Mouse (Mus musculus): ENCODE results near the gene Kif26a. TPM values are rescaled to one million over a fixed set of nuclear protein-coding genes. Genes with fewer than 3 reads are reported as not detected.

Kif26a gene
- polyA plus RNA-seq, 1 experiment from 2014 or later = 5.1 TPM

GRCm38 (mm10) chr12:112154476-112154875, 8.5 kb downstream of the Kif26a start:
- ATAC-seq (ENCODE audit: low FRiP score) = no peak
- Histone ChIP-seq H3K4me3 (no peak overlapping the region), H3K9ac (no peak overlapping the region), H3K4me2 (replicated peaks) (no peak overlapping the region), H3K27me3 (peaks cover 49% of the 10 kb centered on the region), H3K27ac (no peak overlapping the region), H3K9me3 (replicated peaks) (no peaks in the 10 kb centered on the region), H3K4me1 (peaks cover 63% of the 10 kb centered on the region), H3K36me3 (no peaks in the 10 kb centered on the region; the same call in 1 of the 2 replicates)
- WGBS = 47% methylated on average over 5 of the region's 5 CpGs

GRCm38 (mm10) chr12:112155218-112156051, 9.4 kb downstream of the Kif26a start:
- WGBS = 31% methylated on average over 16 of the region's 16 CpGs
- Histone ChIP-seq H3K9me3 (replicated peaks) (no peaks in the 10 kb centered on the region), H3K4me1 (peaks cover 55% of the 10 kb centered on the region), H3K27ac (peak overlapping the region; percentile 35; the same call in 1 of the 2 replicates), H3K27me3 (peaks cover 53% of the 10 kb centered on the region), H3K36me3 (no peaks in the 10 kb centered on the region; the same call in 1 of the 2 replicates), H3K9ac (no peak overlapping the region), H3K4me2 (replicated peaks) (no peak overlapping the region), H3K4me3 (no peak overlapping the region)
- ATAC-seq (ENCODE audit: low FRiP score) = peak; percentile 67

GRCm38 (mm10) chr12:112156804-112157203, 10.8 kb downstream of the Kif26a start:
- Histone ChIP-seq H3K27me3 (peaks cover 59% of the 10 kb centered on the region), H3K36me3 (no peaks in the 10 kb centered on the region; the same call in 1 of the 2 replicates), H3K4me1 (peaks cover 53% of the 10 kb centered on the region)

GRCm38 (mm10) chr12:112158246-112158645, 12.2 kb downstream of the Kif26a start:
- no peaks in the 10 kb centered on the region for H3K9me3 ChIP-seq (replicated peaks)
- H3K4me3 ChIP-seq = no peak overlapping the region
- no peaks in the 10 kb centered on the region; the same call in 1 of the 2 replicates for H3K36me3 ChIP-seq
- H3K4me2 ChIP-seq (replicated peaks) = no peak overlapping the region
- ATAC-seq (ENCODE audit: low FRiP score) = no peak
- H3K27ac ChIP-seq = no peak overlapping the region
- H3K9ac ChIP-seq = no peak overlapping the region
- peaks cover 60% of the 10 kb centered on the region for H3K4me1 ChIP-seq
- H3K27me3 ChIP-seq = peaks cover 53% of the 10 kb centered on the region
- WGBS = 70% methylated on average over 8 of the region's 8 CpGs

More at GRCm38 (mm10) chr12:112156804-112157203, 10.8 kb downstream of the Kif26a start:
- Histone ChIP-seq H3K9me3 (replicated peaks) (no peaks in the 10 kb centered on the region), H3K4me2 (replicated peaks) (no peak overlapping the region), H3K9ac (no peak overlapping the region), H3K4me3 (no peak overlapping the region), H3K27ac (no peak overlapping the region)
- no peak for ATAC-seq (ENCODE audit: low FRiP score)
- WGBS = 52% methylated on average over 6 of the region's 6 CpGs

- Histone ChIP-seq H3K4me1 (peaks cover 60% of the 10 kb centered on the region), H3K36me3 (no peaks in the 10 kb centered on the region; the same call in 1 of the 2 replicates), H3K9ac (no peak overlapping the region), H3K27ac (no peak overlapping the region), H3K4me2 (replicated peaks) (no peak overlapping the region), H3K9me3 (replicated peaks) (no peaks in the 10 kb centered on the region), H3K4me3 (no peak overlapping the region), H3K27me3 (peaks cover 48% of the 10 kb centered on the region)
- ATAC-seq (ENCODE audit: low FRiP score) = no peak
Observed at GRCm38 (mm10) chr12:112158784-112159183, 12.8 kb downstream of the Kif26a start.

- H3K4me1 ChIP-seq = peaks cover 62% of the 10 kb centered on the region
- no peaks in the 10 kb centered on the region for H3K9me3 ChIP-seq (replicated peaks)
- no peak overlapping the region; the same call in 1 of the 2 replicates for H3K4me2 ChIP-seq (replicated peaks)
- peak overlapping the region; percentile 24; the same call in 1 of the 2 replicates for H3K9ac ChIP-seq
- H3K36me3 ChIP-seq = no peaks in the 10 kb centered on the region
- no peak overlapping the region for H3K4me3 ChIP-seq
- H3K27ac ChIP-seq = peak overlapping the region; percentile 76
- peaks cover 25% of the 10 kb centered on the region for H3K27me3 ChIP-seq
- peak; percentile 82 for ATAC-seq (ENCODE audit: low FRiP score)
- 21% methylated on average over 16 of the region's 16 CpGs for WGBS
Observed at GRCm38 (mm10) chr12:112163981-112164839, 18.2 kb downstream of the Kif26a start.

GRCm38 (mm10) chr12:112164840-112165219, 18.8 kb downstream of the Kif26a start:
- no peaks in the 10 kb centered on the region for H3K36me3 ChIP-seq
- peaks cover 68% of the 10 kb centered on the region for H3K4me1 ChIP-seq
- H3K9ac ChIP-seq = no peak overlapping the region
- peaks cover 20% of the 10 kb centered on the region for H3K27me3 ChIP-seq
- H3K4me2 ChIP-seq (replicated peaks) = no peak overlapping the region; the same call in 1 of the 2 replicates
- H3K9me3 ChIP-seq (replicated peaks) = no peaks in the 10 kb centered on the region
- H3K4me3 ChIP-seq = no peak overlapping the region
- no peak for ATAC-seq (ENCODE audit: low FRiP score)
- 71% methylated on average over 6 of the region's 6 CpGs for WGBS
- peak overlapping the region; percentile 76 for H3K27ac ChIP-seq

GRCm38 (mm10) chr12:112169240-112169639, 23.2 kb downstream of the Kif26a start:
- Histone ChIP-seq H3K27ac (no peak overlapping the region), H3K9ac (no peak overlapping the region), H3K27me3 (0 out of 2 replicates have a peak, but pooled peaks cover 4% of the 10 kb centered on the region), H3K4me2 (replicated peaks) (no peak overlapping the region), H3K36me3 (peaks cover 5% of the 10 kb centered on the region; the same call in 1 of the 2 replicates), H3K9me3 (replicated peaks) (no peaks in the 10 kb centered on the region), H3K4me1 (peaks cover 64% of the 10 kb centered on the region), H3K4me3 (no peak overlapping the region)
- 63% methylated on average over 5 of the region's 5 CpGs for WGBS
- no peak for ATAC-seq (ENCODE audit: low FRiP score)

GRCm38 (mm10) chr12:112170671-112171574, 24.9 kb downstream of the Kif26a start:
- H3K9ac ChIP-seq = peak overlapping the region; percentile 4; the same call in 1 of the 2 replicates
- H3K4me1 ChIP-seq = peaks cover 51% of the 10 kb centered on the region

GRCm38 (mm10) chr12:112171657-112172056, 25.6 kb downstream of the Kif26a start:
- no peak overlapping the region for H3K4me3 ChIP-seq
- 0 out of 2 replicates have a peak, but pooled peaks cover 6% of the 10 kb centered on the region for H3K27me3 ChIP-seq
- H3K27ac ChIP-seq = peak overlapping the region; percentile 83
- H3K36me3 ChIP-seq = peaks cover 23% of the 10 kb centered on the region
- WGBS = 85% methylated on average over 1 of the region's 1 CpGs
- H3K9me3 ChIP-seq (replicated peaks) = no peaks in the 10 kb centered on the region
- H3K9ac ChIP-seq = peak overlapping the region; percentile 4; the same call in 1 of the 2 replicates
- peaks cover 49% of the 10 kb centered on the region for H3K4me1 ChIP-seq
- H3K4me2 ChIP-seq (replicated peaks) = peak overlapping the region; percentile 34; the same call in 1 of the 2 replicates
- ATAC-seq (ENCODE audit: low FRiP score) = 0 out of 2 replicates have a peak, but pooled peaks have one; percentile 20

More at GRCm38 (mm10) chr12:112170671-112171574, 24.9 kb downstream of the Kif26a start:
- H3K4me3 ChIP-seq = no peak overlapping the region
- 0 out of 2 replicates have a peak, but pooled peaks have one; percentile 39 for ATAC-seq (ENCODE audit: low FRiP score)
- no peaks in the 10 kb centered on the region for H3K9me3 ChIP-seq (replicated peaks)
- 0 out of 2 replicates have a peak, but pooled peaks cover 6% of the 10 kb centered on the region for H3K27me3 ChIP-seq
- peak overlapping the region; percentile 34 for H3K4me2 ChIP-seq (replicated peaks)
- 17% methylated on average over 20 of the region's 20 CpGs for WGBS
- H3K27ac ChIP-seq = peak overlapping the region; percentile 83
- peaks cover 17% of the 10 kb centered on the region for H3K36me3 ChIP-seq

- no peak overlapping the region for H3K4me2 ChIP-seq (replicated peaks)
- no peak for ATAC-seq (ENCODE audit: low FRiP score)
- H3K9ac ChIP-seq = no peak overlapping the region
Observed at GRCm38 (mm10) chr12:112172214-112172613, 26.2 kb downstream of the Kif26a start.

More at GRCm38 (mm10) chr12:112172214-112172613, 26.2 kb downstream of the Kif26a start:
- Histone ChIP-seq H3K36me3 (peaks cover 23% of the 10 kb centered on the region), H3K4me1 (peaks cover 47% of the 10 kb centered on the region), H3K9me3 (replicated peaks) (no peaks in the 10 kb centered on the region), H3K4me3 (no peak overlapping the region), H3K27me3 (0 out of 2 replicates have a peak, but pooled peaks cover 6% of the 10 kb centered on the region), H3K27ac (no peak overlapping the region)
- WGBS = 57% methylated on average over 8 of the region's 8 CpGs

Measured in hindbrain, embryonic 12.5 days (tissue).